Mouse (Mus musculus) intestine, embryonic 15.5 days (tissue): ENCODE results near the gene Apopt1. TPM values are rescaled to one million over a fixed set of nuclear protein-coding genes. Genes with fewer than 3 reads are reported as not detected.
A peak's percentile ranks its signal among the peaks of the same experiment; 100 is the strongest.
"Not testable (repeated sequence)": the region's sequence is repeated elsewhere in the genome, so short reads cannot be mapped to it uniquely, and the experiment has no call there.

Source experiments
- ATAC-seq: fragments of 200-750 bp; cut with Nextera tagmentation; 2 replicates; pipeline ENCODE4 v1.8.0; 2017; ENCODE audit warnings: moderate TSS enrichment, moderate library complexity
- H3K27ac ChIP-seq: fragments of 300-500 bp; sonication (generic); 2 replicates; pipeline ENCODE4 v1.5.1; 2015; ENCODE audit warnings: mild to moderate bottlenecking, inconsistent platforms
- H3K27me3 ChIP-seq: fragments of 300-500 bp; sonication (generic); replicated peaks from 2 replicates; pipeline ENCODE4 v1.6.1; 2015; ENCODE audit warnings: inconsistent platforms
- H3K36me3 ChIP-seq: fragments of 300-500 bp; sonication (generic); 2 replicates; pipeline ENCODE4 v1.6.1; 2015; ENCODE audit warnings: inconsistent platforms
- H3K4me1 ChIP-seq: fragments of 300-500 bp; sonication (generic); replicated peaks from 2 replicates; pipeline ENCODE4 v1.6.1; 2015; ENCODE audit warnings: inconsistent platforms
- H3K4me2 ChIP-seq: fragments of 300-500 bp; sonication (generic); replicated peaks from 2 replicates; pipeline ENCODE4 v1.6.1; 2015; ENCODE audit warnings: mild to moderate bottlenecking, inconsistent platforms
- H3K4me3 ChIP-seq: fragments of 300-500 bp; sonication (generic); replicated peaks from 2 replicates; pipeline ENCODE4 v1.5.1; 2015; ENCODE audit warnings: inconsistent platforms
- H3K9ac ChIP-seq: fragments of 300-500 bp; sonication (generic); 2 replicates; pipeline ENCODE4 v1.6.1; 2015; ENCODE audit warnings: inconsistent platforms
- H3K9me3 ChIP-seq: fragments of 300-500 bp; sonication (generic); 2 replicates; pipeline ENCODE4 v1.6.1; 2016; ENCODE audit warnings: inconsistent platforms
- WGBS: fragments of 180-500 bp; shearing (Covaris S2); methylation state at CpG from one replicate; pipeline ENCODE4 v1.1.7; 2015; 5-methylcytosine and 5-hydroxymethylcytosine counted together
- polyA plus RNA-seq: library from polyadenylated mRNA; unstranded; fragments of >200 nt; fragmentation: Nextera tagmentation; extraction: Ambion mirVana; gene quantifications from 2 replicates; pipeline ENCODE4 v1.2.1, GENCODE M21; 2015

Gene Apopt1
- polyA plus RNA-seq, 1 experiment from 2014 or later = 51.8 TPM

DNA sequence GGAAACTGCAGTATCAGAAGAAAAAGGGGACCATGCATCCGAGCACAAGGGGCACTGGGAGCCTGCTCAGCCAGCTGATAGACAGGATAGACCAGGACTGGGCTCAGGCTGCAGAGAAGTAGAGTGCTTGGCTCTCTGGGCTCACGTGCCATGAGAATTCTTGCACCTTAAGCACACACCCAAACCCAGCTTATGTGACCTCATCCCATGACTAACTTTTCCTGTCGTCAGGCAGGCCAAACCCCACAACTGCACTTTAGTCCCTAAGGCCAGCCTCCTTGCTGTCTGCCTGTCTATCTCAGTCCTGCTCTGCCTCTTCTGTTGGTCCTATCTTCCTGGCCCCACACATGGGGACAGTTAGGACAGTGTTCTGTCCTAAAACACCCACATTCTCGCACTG is 15.4 kb upstream of the Apopt1 start:
- WGBS = 54% methylated on average over 4 of the region's 4 CpGs
- Histone ChIP-seq H3K9ac (no peak overlapping the region), H3K4me2 (0 out of 2 replicates have a peak overlapping the region, but pooled peaks have one; percentile 0), H3K9me3 (no peaks in the 10 kb centered on the region), H3K36me3 (no peaks in the 10 kb centered on the region), H3K4me1 (peaks cover 35% of the 10 kb centered on the region), H3K4me3 (no peak overlapping the region), H3K27ac (no peak overlapping the region), H3K27me3 (no peaks in the 10 kb centered on the region)
- ATAC-seq = peak; percentile 35

DNA sequence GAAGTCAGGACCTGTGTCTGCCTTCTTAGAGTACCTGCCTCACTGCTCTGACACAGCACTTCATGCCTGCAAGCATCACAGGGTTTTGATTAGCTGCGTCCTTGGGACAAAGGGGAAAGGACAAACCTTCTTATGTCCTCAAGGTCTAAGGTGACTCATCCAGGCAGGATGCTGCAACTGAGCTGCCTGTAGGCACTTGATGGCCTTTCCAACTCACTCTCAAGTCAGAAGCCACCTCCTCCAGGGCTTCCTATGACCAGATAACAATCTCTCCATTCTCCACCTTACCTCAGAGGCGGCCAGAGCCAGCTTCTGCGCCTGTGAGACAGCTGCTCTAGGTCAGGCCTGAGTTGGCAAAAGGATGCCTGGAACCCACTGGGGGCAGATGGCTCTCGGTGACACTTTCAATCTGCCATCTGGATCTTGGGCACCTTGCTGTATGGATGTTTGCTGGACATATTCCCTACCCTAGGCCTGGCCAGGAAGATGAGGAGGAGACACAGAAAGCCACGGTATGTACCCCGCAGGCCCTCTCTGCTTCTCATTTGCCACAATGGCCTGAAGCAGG is 14.6 kb upstream of the Apopt1 start:
- ATAC-seq = no peak

DNA sequence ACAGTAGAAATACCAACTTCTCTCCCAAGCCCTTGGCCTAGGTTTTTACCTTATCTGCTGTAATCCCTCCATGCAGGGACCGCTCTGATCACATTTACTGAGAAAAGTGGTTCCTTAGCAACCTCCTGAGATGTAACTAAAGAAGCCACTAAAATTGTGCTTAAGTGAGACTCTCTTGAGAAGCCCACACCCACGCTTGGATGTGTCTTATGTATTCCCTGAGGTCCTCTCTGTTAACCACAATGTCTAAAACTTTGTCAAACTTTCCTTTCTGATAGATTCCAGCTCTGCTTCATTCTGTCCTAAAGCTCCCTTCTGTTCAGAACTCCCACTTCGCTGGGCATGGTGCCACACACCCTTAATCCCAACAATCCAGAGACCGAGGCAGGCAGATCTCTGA is 13.5 kb upstream of the Apopt1 start:
- H3K4me3 ChIP-seq = no peak overlapping the region
- no peak overlapping the region for H3K4me2 ChIP-seq
- H3K27ac ChIP-seq = no peak overlapping the region
- 73% methylated on average over 4 of the region's 4 CpGs for WGBS
- no peaks in the 10 kb centered on the region for H3K36me3 ChIP-seq
- H3K27me3 ChIP-seq = no peaks in the 10 kb centered on the region
- no peak overlapping the region for H3K9ac ChIP-seq
- ATAC-seq = no peak
- H3K4me1 ChIP-seq = peaks cover 22% of the 10 kb centered on the region
- H3K9me3 ChIP-seq = no peaks in the 10 kb centered on the region

More for the DNA sequence above, 14.6 kb upstream of the Apopt1 start:
- no peaks in the 10 kb centered on the region for H3K9me3 ChIP-seq
- H3K4me1 ChIP-seq = peaks cover 28% of the 10 kb centered on the region
- WGBS = 79% methylated on average over 6 of the region's 6 CpGs
- H3K4me3 ChIP-seq = no peak overlapping the region
- no peaks in the 10 kb centered on the region for H3K36me3 ChIP-seq
- H3K27me3 ChIP-seq = no peaks in the 10 kb centered on the region
- H3K9ac ChIP-seq = no peak overlapping the region
- no peak overlapping the region for H3K4me2 ChIP-seq
- H3K27ac ChIP-seq = no peak overlapping the region

DNA sequence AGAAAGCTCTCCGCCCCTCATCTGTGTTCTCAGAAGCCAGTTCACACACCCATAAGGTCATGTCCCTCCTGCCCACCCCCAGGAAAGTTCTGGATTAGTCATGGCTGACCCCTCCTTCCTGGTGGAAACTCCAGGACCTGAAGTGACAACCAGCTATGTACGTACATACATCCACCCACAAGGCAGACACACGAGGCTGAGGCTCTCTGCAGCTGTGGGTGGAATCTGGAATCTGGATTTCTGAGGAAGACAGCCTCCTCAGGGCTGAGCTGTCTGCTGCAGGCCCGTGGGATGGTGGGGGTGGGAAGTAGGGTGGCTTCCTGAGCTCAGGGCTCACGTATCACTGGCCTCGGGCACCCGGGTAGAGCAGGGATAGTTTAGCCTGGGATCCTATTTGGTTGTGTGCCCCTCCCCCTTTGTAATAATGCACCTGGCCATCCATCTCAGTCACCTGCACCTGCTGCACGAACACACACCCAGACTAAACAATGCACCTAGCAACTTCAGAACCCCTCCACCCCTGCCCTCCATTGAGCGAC is 12.1 kb upstream of the Apopt1 start:
- H3K4me3 ChIP-seq = no peak overlapping the region
- H3K4me1 ChIP-seq = peaks cover 26% of the 10 kb centered on the region
- no peak overlapping the region for H3K9ac ChIP-seq
- H3K27ac ChIP-seq = no peak overlapping the region
- no peaks in the 10 kb centered on the region for H3K36me3 ChIP-seq
- 55% methylated on average over 9 of the region's 9 CpGs for WGBS
- ATAC-seq = no peak
- H3K4me2 ChIP-seq = no peak overlapping the region
- no peaks in the 10 kb centered on the region for H3K9me3 ChIP-seq
- H3K27me3 ChIP-seq = no peaks in the 10 kb centered on the region

DNA sequence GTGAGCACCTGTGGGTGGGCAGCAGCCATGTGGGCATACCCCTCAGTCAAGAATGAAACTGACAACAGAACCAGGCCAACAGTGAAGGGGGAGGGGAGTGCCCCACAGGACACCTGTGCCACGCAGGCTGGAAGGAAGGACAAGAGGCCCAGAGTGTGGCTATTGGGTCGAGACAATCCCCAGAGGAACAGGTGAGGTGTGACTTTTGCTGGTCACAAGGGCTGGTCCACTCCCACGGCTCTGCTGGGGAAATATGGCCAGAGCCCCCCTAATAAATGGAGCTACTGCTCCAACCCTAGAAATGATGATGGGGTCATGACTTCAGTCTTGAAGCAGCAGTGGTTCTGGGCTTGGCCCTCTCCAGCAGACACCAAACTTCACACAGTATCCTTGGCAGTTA is 9.8 kb upstream of the Apopt1 start:
- 0 out of 2 replicates have a peak, but pooled peaks cover 3% of the 10 kb centered on the region for H3K36me3 ChIP-seq
- no peak overlapping the region for H3K4me3 ChIP-seq
- H3K4me2 ChIP-seq = no peak overlapping the region
- H3K9ac ChIP-seq = no peak overlapping the region
- ATAC-seq = no peak
- H3K27ac ChIP-seq = no peak overlapping the region
- no peaks in the 10 kb centered on the region for H3K27me3 ChIP-seq
- peaks cover 20% of the 10 kb centered on the region for H3K4me1 ChIP-seq
- WGBS = 75% methylated on average over 3 of the region's 3 CpGs
- H3K9me3 ChIP-seq = no peaks in the 10 kb centered on the region

DNA sequence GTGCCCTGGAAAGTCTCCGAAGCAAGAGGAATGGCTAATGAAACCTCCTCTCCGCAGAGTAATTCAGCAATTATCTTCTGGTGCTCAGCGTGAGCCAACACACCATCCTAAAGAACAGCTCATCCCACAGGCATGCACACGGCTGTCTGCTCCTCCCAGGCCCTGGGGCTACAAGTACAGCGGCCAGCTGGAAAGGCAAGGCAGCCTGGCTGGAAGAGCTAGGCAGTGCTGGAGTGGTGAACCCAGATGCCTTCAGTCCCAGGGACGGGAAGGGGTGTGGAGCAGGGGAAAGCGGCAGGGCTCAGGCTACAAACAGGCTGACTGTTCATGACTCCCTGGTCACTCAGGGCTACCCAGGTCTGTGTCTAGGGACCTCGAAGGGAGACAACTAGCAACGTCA is 8.5 kb upstream of the Apopt1 start:
- Histone ChIP-seq H3K4me1 (peaks cover 18% of the 10 kb centered on the region), H3K9ac (no peak overlapping the region), H3K27me3 (no peaks in the 10 kb centered on the region), H3K4me2 (no peak overlapping the region; the same call in 1 of the 2 replicates), H3K36me3 (0 out of 2 replicates have a peak, but pooled peaks cover 3% of the 10 kb centered on the region), H3K4me3 (no peak overlapping the region), H3K27ac (peak overlapping the region; percentile 34), H3K9me3 (no peaks in the 10 kb centered on the region)
- 31% methylated on average over 9 of the region's 9 CpGs for WGBS
- peak; percentile 69 for ATAC-seq

DNA sequence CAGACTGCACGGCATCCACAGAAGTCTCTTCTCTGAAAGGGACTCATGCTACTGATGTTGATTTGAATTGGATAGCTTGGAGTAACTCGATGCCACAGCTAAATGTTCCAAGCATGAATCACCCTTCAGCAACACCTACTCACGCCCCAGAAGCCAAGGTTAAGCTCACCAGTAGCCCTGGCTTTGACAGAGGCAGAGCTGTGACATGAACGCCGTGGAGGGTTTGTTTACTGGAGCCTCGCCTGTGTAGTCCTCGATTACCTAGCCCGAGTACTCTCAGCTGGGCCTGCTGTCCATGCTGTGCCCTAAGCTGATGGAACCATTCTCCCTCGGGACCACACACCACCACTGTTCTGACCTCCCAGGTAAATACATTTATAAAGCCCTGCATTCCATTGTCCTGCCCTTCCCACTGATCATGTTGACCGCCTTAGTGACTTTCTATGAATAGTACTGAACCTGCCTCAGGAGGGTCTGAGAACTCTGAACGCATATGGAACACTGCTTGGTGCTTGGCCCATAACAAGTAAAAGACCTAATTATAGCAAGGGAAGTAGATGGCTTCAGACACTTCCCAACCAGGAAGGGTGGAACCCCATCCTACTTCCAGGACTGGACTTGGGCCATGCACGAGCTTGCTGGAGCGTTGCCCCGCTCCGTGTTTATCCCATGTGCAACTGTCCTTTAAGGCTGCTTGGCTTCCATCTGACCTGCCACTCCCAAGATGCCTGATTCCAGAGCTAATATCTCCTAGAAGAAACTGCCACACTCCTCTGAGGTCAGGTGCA is 7.7 kb upstream of the Apopt1 start:
- peaks cover 18% of the 10 kb centered on the region for H3K4me1 ChIP-seq
- H3K9ac ChIP-seq = no peak overlapping the region
- H3K36me3 ChIP-seq = peaks cover 9% of the 10 kb centered on the region
- no peak overlapping the region for H3K4me2 ChIP-seq
- no peaks in the 10 kb centered on the region for H3K27me3 ChIP-seq
- 41% methylated on average over 15 of the region's 15 CpGs for WGBS
- H3K9me3 ChIP-seq = no peaks in the 10 kb centered on the region
- ATAC-seq = peak; percentile 31; the same call in 1 of the 2 replicates
- H3K27ac ChIP-seq = peak overlapping the region; percentile 34; the same call in 1 of the 2 replicates
- no peak overlapping the region for H3K4me3 ChIP-seq

DNA sequence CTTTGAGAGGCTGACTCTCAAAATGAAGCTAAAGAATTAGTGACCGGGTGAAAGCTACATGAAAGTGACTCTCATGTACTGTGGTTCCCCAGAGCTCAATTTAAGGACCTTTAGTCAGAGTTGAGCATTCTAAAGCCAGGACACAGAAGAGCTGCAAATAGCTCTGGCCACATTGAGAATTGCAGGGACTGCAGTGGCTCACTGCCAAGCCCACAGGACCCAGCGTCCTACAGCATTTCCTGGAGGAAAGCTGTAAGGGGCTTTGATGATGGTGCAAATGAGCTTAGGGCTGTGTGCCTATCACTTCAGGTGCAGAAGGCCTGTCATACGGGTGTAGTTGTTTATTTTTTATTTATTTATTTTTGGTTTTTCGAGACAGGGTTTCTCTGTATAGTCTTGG is 4.9 kb upstream of the Apopt1 start:
- Histone ChIP-seq H3K4me2 (no peak overlapping the region), H3K9me3 (no peaks in the 10 kb centered on the region), H3K4me3 (no peak overlapping the region), H3K4me1 (peaks cover 26% of the 10 kb centered on the region), H3K36me3 (peaks cover 14% of the 10 kb centered on the region), H3K27ac (no peak overlapping the region), H3K9ac (no peak overlapping the region), H3K27me3 (no peaks in the 10 kb centered on the region)
- ATAC-seq = no peak
- WGBS = 68% methylated on average over 4 of the region's 4 CpGs

DNA sequence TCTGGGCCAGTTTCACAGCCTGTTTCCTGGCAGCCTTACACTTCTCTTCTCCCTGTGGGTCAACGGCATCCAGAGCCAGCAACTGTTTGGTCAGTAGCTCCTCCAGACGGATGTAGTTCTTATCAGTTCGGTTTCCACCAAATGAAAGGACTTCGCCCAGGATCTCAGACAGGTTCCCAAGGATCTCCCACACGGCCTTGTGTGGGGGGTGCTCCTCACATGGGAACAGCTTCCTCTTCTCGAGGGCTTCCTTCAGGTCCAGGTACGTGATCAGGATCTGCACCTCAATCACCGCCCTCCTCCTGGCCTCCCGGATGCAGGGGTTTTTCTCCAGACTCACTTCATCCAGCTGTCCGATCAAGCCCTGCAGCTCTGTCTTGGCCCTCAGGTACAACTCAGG is 3.0 kb upstream of the Apopt1 start:
- no peak overlapping the region for H3K4me2 ChIP-seq
- H3K9ac ChIP-seq = no peak overlapping the region
- H3K27me3 ChIP-seq = no peaks in the 10 kb centered on the region
- no peaks in the 10 kb centered on the region for H3K9me3 ChIP-seq
- ATAC-seq = no peak
- H3K36me3 ChIP-seq = peaks cover 14% of the 10 kb centered on the region
- WGBS = 83% methylated on average over 10 of the region's 10 CpGs
- H3K27ac ChIP-seq = no peak overlapping the region
- H3K4me3 ChIP-seq = no peak overlapping the region
- peaks cover 18% of the 10 kb centered on the region for H3K4me1 ChIP-seq

DNA sequence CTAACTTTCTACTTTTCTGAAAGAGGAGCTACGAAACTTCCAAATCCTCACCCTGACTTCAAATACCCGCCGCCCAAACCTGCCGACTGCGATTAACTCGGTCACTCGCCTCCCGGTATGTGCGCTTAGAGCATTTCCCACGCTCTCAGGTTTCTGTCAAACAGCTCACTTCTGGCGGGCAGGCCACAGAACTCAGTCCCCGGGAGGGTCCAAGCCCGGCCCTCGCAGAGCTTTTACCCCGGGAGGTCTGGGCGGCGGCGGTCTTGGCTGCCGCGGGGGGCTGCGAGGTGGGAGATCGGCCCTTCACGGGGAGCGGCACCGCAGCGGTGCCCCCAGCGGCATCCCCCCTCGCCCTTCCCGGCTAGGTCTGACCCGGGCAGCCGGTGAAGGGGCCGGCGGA is 585 bp upstream of the Apopt1 start:
- peak overlapping the region; percentile 70 for H3K27ac ChIP-seq
- H3K4me1 ChIP-seq = peaks cover 11% of the 10 kb centered on the region; the same call in 1 of the 2 replicates
- WGBS = under 1% methylated on average over 33 of the region's 33 CpGs
- peak overlapping the region; percentile 72 for H3K4me2 ChIP-seq
- H3K4me3 ChIP-seq = peak overlapping the region; percentile 99
- ATAC-seq = peak; percentile 48
- peaks cover 18% of the 10 kb centered on the region for H3K36me3 ChIP-seq
- H3K9ac ChIP-seq = peak overlapping the region; percentile 98
- H3K9me3 ChIP-seq = no peaks in the 10 kb centered on the region
- no peaks in the 10 kb centered on the region for H3K27me3 ChIP-seq

DNA sequence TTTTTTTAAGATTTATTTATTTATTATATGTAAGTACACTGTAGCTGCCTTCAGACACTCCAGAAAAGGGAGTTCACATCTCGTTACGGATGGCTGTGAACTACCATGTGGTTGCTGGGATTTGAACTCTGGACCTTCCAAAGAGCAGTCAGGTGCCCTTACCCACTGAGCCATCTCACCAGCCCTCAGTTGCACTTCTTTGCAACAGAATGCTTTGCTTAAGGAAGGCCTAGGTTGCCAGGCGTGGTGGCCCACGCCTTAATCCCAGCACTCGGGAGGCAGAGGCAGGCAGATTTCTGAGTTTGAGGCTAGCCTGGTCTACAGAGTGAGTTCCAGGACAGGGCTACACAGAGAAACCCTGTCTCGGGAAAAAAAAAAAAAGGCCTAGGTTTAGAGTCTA is 819 bp downstream of the Apopt1 start:
- WGBS = 74% methylated on average over 6 of the region's 6 CpGs

DNA sequence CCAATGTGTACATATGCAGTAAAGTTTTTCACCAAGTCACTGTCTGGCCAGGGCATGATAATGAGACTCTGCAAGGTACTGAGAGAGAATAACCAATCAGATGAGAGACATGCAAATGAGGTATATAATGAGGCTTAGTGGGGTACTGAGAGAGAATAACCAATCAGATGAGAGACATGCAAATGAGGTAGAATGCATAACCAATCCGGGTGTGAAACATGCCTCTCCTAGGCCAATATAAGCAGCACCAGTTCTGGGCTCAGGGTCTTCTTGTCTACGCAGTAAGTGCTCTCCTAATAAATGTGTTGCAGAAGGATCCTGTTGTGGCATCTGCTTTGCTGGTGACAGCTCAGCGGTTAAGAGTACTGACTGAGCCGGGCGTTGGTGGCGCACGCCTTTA is 3.4 kb downstream of the Apopt1 start:
- ATAC-seq = no peak
- H3K4me1 ChIP-seq = peaks cover 9% of the 10 kb centered on the region; the same call in 1 of the 2 replicates
- H3K4me3 ChIP-seq = no peak overlapping the region
- H3K9ac ChIP-seq = no peak overlapping the region
- 98% methylated on average over 7 of the region's 7 CpGs for WGBS
- peaks cover 5% of the 10 kb centered on the region; the same call in 1 of the 2 replicates for H3K36me3 ChIP-seq
- H3K4me2 ChIP-seq = no peak overlapping the region
- H3K27ac ChIP-seq = no peak overlapping the region
- H3K27me3 ChIP-seq = no peaks in the 10 kb centered on the region
- H3K9me3 ChIP-seq = no peaks in the 10 kb centered on the region

More for the DNA sequence above, 819 bp downstream of the Apopt1 start:
- H3K4me3 ChIP-seq = peak overlapping the region; percentile 99
- peaks cover 11% of the 10 kb centered on the region; the same call in 1 of the 2 replicates for H3K4me1 ChIP-seq
- peak overlapping the region; percentile 72 for H3K4me2 ChIP-seq
- not testable (repeated sequence) for H3K9ac ChIP-seq, H3K27me3 ChIP-seq, H3K9me3 ChIP-seq, H3K27ac ChIP-seq, ATAC-seq
- peaks cover 15% of the 10 kb centered on the region for H3K36me3 ChIP-seq
